Mouse (Mus musculus) frontal cortex, postnatal 10 days (tissue): ENCODE results near the gene Taf9b.
"Not testable (repeated sequence)": the region's sequence is repeated elsewhere in the genome, so short reads cannot be mapped to it uniquely, and the experiment has no call there.

ENCODE experiments used
- DNase-seq, 2 experiments: peaks; one replicate each; pipeline ENCODE4 v3.0.0; 2022; ENCODE audit warnings: low spot score in 2 of 2, mixed read lengths in 1 of 2

The Taf9b gene

GRCm38 (mm10) chrX:106221058-106221457 is at the start of gene Taf9b:
TSS of gene Taf9b (minus strand) at chrX:106221158.
- DNase-seq, result no peak

DNA sequence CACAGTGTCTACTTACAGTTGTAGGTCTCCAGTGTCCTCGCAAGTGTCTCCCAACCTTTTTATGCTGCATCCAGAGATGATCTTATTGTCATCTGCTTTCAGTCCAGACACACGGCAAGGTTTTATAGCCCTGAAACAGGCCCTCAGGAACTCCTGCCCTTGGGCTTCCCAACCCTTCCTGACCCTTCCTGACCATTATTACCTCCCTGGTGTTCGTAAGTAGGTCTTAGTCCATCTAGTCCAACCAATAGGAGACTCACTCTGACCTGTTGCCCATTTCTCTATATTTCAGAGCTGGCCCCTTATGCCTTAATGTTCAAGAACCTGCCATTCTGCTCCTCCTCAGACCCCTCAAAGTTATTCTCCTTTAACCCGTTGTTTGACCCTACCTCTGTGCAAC is 34.3 kb upstream of the Taf9b start, which contains the start of gene Fnd3c2:
TSS of gene Fnd3c2 (minus strand) at position 101 of the 400 bp plus-strand sequence.
- no peak for DNase-seq

- DNase-seq, result peak; percentile 40 to 67
Measured at GRCm38 (mm10) chrX:106219171-106220032, 1.6 kb downstream of the Taf9b start.

DNA sequence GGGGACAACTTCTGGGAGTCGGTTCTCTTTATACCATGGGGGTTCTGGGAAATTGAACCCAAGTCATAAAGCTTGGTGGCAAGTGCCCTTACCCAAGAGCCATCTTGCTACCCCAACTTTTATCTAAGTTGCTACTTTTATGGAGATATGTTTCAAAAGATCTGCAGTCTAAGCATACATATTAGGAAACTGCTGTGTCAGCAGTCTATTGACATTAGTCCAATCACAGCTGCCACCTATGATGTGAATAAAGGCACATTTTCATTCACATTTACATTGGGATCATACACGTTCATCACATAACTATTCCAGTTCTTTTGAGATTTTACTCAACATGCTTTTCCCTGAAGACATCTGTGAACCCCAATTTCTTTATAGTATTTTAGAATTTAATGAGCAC is 11.9 kb downstream of the Taf9b start:
- DNase-seq, result no peak

GRCm38 (mm10) chrX:106198904-106199303 is 22.1 kb downstream of the Taf9b start:
- DNase-seq, result no peak

DNA sequence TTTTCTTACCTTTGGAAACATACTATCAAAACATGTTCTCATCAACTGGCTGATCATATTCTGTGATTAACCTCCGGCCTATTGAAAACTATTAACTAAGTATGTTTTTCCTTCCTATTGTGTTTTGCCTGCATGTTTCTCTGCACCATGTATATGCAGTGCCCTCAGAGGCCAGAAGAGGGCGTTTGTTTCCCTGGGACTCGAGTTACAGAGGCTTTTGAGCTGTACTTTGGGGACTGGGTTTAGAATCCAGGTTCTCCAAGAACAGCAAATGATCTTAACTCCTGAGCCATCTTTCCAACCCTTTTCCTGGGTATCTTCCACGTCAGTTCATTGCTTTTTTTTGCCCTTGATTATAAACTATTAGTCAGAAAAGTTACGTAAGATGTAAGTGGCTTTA is 23.6 kb downstream of the Taf9b start:
- no peak for DNase-seq

DNA sequence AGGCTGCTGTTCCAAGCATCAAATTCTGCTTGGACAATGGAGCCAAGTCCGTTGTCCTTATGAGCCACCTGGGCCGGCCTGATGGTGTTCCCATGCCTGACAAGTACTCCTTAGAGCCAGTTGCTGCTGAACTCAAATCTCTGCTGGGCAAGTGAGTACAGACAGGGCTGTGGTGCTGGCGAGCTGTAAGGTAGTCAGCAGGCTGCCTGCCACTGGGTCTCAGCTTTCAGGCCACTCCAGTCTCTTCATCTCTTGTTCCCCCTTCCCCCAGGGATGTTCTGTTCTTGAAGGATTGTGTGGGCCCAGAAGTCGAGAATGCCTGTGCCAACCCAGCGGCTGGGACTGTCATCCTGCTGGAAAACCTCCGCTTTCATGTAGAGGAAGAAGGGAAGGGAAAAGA is 26.6 kb downstream of the Taf9b start:
- not testable (repeated sequence) for DNase-seq

DNA sequence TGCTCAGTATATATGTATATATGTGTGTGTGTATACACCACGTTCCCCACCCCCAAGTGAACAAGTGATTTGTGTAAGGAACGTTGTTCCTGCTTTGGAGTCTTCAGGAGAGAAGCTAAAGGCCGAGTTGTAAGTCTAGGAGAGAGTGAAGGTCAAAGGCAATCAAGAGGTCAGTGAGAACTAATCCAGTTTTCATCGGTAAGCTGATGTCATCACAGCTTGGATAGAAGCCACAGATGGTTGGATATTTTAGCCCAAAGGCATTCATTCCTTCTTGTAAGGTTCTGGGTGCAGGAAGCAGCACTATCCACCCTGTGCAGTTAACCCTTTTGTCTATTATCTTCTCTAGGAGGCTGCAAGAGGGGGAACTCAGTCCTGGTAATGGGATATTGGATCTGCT is 30.9 kb downstream of the Taf9b start:
- DNase-seq, result no peak

DNA sequence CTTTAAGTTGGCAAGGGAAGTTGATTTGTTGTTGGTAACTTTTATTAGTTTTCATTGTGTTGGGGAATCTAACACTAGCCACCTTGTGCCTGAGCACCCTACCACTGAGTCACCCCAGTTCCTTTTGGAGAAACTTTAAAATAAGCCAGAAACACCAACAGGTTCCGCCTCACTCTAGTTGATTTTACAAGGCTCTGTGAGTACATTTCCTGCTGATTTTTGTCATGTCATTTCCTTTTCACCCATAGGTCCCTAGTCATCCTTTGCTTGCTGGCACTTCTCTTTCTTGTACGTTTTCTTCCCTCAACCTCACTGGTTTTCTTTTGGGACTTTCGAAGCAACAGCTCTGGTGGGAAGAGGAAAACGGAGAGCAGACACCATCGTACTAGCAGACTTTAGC is 31.6 kb downstream of the Taf9b start:
- DNase-seq, result no peak

DNA sequence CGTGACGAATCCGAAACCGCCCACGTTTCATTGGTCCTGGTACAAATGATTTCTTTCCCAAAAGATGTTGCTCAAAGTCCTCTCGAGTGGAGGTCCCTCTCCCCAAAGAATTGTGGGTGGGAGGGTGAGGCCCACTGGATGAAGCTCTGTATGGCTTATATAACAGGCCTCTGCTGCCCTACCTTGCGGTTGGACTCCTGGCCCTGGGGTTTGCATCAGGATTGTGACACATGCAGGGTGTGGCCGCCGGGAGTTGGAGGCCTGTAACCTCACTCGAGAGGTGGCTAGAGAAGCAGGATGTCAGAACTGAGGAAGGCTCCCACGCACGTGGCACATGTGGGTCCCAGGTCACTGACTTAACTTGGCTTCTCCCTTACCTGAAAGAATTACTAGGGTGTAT is 33.2 kb downstream of the Taf9b start:
- DNase-seq, result peak; percentile 11 to 12

DNA sequence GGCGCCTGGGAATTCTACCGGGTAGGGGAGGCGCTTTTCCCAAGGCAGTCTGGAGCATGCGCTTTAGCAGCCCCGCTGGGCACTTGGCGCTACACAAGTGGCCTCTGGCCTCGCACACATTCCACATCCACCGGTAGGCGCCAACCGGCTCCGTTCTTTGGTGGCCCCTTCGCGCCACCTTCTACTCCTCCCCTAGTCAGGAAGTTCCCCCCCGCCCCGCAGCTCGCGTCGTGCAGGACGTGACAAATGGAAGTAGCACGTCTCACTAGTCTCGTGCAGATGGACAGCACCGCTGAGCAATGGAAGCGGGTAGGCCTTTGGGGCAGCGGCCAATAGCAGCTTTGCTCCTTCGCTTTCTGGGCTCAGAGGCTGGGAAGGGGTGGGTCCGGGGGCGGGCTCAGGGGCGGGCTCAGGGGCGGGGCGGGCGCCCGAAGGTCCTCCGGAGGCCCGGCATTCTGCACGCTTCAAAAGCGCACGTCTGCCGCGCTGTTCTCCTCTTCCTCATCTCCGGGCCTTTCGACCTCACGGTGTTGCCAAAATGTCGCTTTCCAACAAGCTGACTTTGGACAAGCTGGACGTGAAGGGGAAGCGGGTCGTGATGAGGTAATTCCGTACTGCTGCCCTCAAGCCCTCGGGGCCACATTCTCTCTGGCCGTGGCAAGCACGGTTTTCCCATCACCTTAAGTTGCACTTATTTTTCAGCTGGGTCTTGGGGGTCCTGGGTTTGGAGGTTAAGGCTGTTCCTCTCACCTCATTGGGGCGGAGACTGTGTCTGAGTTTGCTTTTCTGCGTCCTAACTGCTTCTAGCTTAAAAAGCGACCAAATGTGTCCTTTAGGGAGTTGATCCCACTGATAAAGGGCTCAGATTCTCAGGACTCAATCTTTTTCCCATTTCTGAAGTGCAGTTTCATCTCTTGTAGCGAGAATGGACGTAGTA is 34.0 kb downstream of the Taf9b start, which contains the start of gene Pgk1:
TSS of gene Pgk1 (plus strand) at position 388 of the 937 bp plus-strand sequence.
- peak; percentile 86 to 93 for DNase-seq

DNA sequence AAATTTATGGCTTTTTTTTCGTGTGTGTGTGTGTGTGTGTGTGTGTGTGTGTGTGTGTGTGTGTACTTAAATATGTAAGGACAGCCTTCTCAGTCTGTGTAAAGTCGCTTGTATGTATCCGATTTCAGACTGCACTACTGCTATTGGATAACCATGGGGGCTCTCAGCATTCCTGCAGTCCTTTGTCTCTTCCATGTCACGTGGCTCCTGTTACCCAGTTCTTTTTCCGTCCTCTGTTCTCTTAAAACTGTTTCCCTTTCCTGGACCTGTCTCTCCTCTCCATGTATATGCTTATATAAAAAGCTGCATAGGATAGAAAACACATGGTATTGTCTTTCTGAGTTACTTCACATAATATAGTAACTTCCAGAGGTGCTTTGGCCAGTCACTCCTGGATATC is 35.3 kb downstream of the Taf9b start:
- no peak for DNase-seq

DNA sequence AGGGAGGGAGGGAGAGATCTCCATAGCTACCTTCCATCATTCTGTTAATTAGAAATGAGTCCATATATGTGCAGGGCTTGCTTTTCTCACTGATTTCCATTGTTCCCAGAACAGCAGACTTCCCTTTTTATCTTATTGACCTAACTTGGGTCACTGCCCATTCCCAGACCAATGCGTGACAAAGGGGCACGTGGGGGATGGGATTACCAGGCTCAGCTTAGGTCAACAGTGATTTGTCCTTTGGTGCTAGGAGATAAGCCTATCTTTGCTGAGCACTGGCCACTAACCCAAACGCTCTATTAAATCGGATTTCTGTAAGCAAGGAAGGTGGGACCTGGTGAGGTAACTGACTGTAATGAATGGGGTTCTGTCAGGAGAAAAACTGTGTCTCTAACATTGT is 36.7 kb downstream of the Taf9b start:
- no peak for DNase-seq

DNA sequence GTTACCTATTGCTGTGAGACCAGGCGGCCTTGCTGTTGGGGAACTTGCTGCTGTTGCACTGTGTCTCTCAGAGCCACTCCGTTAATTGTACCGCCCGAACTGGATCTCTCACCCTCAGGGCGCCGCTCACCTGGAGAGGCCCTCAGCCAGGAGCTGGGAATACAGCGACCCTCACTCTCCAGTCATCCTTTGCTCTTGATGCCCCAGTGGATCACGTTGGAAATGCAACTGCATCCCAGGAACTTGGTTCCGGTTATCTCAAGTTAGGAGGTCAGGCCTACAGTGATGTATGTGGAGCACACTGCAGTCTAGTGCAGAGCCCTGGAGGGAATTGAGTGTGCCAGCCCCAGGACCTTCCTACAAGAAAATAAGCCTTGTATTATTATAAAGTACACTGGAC is 44.6 kb downstream of the Taf9b start:
- DNase-seq, result no peak

DNA sequence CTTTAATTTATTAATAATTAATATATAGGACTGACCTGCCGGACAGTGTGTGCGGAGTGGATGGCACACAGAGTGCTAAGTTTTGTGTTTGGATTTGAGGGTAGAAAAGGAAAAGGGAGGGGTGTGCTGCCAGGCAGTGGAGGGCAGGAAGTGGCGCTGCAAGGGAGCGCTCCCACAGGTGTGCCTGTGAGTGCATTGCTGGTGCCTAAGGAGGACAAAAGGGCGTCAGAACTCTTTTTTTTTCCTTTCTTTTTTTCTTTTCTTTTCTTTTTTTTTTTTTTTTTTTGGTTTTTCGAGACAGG is 49.2 kb downstream of the Taf9b start:
- DNase-seq, result no peak

DNA sequence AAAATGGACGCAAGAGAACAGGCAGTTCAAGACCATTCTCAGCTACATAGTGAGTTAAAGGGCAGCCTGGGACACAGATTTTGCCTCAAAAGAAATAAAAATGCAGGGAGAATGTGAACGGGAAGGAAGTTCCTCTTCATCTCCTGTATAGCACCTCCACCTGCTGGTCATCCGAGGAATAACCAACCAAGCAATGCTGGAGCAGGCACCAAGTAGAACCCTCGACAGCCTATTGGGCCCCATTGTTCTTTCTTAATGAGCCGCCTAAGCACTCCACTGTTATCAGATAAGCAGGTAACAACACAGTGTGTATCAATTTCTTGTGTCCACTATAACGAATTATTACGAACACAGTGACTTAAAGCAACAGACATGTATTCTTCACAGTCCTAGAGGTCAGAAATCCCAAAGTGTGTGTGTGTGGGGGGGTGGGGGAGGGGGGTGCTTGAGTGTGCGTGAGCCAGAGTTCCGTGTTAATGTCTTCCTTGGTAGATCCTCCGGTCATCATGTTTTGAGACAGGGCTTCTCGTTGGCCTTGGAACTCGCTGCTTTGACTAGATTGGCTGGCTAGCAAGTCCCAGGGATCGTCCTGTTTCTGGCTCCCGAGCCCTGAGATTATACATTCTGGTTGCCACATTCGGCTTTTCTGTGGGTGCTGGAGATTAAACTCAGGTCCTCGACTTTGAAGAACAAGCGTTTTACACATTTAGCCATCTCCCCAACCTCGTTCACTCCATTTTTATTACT is 49.7 kb downstream of the Taf9b start:
- peak; percentile 18 to 61 for DNase-seq

DNA sequence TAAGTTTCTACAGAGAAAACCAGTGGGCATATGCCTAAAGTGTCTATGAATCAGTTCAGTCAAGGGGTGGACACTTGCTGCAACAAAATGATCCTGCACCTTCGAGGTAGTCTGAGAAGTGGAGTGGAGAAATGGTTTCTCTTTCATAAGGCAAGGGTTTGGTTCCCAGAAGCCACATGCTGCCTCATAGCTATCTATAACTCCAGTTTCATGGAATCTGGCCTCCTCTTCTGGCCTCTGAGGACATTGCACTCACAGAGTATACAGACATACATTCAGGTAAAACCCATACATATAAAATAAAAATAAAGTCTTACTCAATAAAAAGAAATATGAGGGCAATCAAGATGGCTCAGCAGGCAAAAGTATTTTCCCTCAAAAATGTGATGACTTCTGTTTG is 55.9 kb downstream of the Taf9b start:
- DNase-seq, result no peak

GRCm38 (mm10) chrX:106164555-106164954 is 56.4 kb downstream of the Taf9b start:
- DNase-seq, result no peak

DNA sequence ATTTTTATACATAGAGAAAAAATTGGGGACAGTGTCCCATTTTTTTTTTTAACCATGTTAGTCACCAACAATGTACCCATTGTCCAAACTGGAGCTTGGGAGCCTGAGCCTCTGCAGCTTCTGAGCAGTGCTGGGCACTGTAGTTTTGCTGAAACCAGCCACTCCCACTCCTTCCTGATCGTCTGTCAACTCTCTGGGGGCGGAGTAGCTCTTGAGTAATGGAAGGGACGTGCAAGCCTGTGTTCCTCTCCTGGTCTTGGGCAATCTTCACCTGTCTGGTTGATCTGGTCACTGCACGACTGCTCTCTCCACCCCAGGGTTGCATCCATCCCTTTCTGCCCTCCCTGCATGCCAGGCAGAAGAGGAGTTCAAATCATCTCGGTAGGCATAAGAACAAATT is 57.0 kb downstream of the Taf9b start:
- DNase-seq, result no peak
